Comparison of ENCODE assay signal across 44 mouse cellular contexts in the genomic region with DNA sequence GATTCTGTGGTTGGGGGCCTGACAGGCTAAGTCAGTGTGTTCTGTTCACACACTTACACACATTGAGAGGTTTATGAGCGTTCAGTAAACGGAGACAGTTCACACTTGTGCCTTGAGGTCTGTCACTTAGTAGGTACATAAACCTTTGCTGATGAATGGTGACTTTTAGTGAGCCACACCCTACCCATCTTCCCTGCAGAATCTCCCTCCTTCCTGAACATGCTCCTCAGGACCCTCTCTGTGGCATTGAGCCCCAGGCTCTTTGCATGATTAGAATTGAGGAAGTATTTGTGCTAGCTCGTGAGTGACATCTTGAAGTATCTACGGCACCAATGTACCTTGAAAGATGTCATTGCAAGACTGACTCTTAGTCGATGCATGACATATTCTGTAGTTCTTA. TPM values are rescaled to one million over a fixed set of nuclear protein-coding genes. Genes with fewer than 3 reads are reported as not detected.
"Had no signal": no experiment of that assay in that cellular context is flagged by ENCODE, and none has a peak within 500 bp of the region (broad histone marks: within the 10 kb centered on the region; RNA-seq: fewer than 3 reads in every experiment).

No protein-coding gene starts in this region.

- H3K4me2 ChIP-seq: limb, embryonic 12.5 days; limb, embryonic 13.5 days; limb, embryonic 15.5 days; liver, embryonic 11.5 days; liver, embryonic 12.5 days; liver, embryonic 13.5 days; liver, embryonic 15.5 days; lung, embryonic 14.5 days; lung, embryonic 15.5 days; midbrain, embryonic 11.5 days; midbrain, embryonic 12.5 days; midbrain, embryonic 13.5 days; neural tube, embryonic 12.5 days had no signal

- ATAC-seq: midbrain, embryonic 16.5 days had no signal

- H3K4me3 ChIP-seq: left cerebral cortex, adult 2 months; limb, embryonic 10.5 days; limb, embryonic 12.5 days; limb, embryonic 13.5 days; limb, embryonic 15.5 days; liver, embryonic 12.5 days; liver, embryonic 13.5 days; liver, embryonic 15.5 days; lung, embryonic 15.5 days; megakaryocyte, embryonic 14.5 days; midbrain, embryonic 10.5 days; midbrain, embryonic 12.5 days; midbrain, embryonic 13.5 days; myocyte; neural tube, embryonic 12.5 days had no signal

- H3K4me1 ChIP-seq: limb, embryonic 10.5 days; limb, embryonic 12.5 days; limb, embryonic 13.5 days; limb, embryonic 15.5 days; lung, embryonic 15.5 days; midbrain, embryonic 10.5 days; midbrain, embryonic 12.5 days; midbrain, embryonic 13.5 days; neural tube, embryonic 12.5 days had no signal

- H3K36me3 ChIP-seq: limb, embryonic 10.5 days; limb, embryonic 12.5 days; limb, embryonic 13.5 days; limb, embryonic 15.5 days; liver, embryonic 12.5 days; liver, embryonic 13.5 days; liver, embryonic 15.5 days; lung, embryonic 15.5 days; midbrain, embryonic 10.5 days; midbrain, embryonic 12.5 days; midbrain, embryonic 13.5 days; neural tube, embryonic 12.5 days had no signal

- H3K9me3 ChIP-seq: limb, embryonic 10.5 days; limb, embryonic 12.5 days; limb, embryonic 13.5 days; limb, embryonic 15.5 days; liver, embryonic 12.5 days; liver, embryonic 13.5 days; liver, embryonic 15.5 days; lung, embryonic 15.5 days; megakaryocyte, embryonic 14.5 days; midbrain, embryonic 10.5 days; midbrain, embryonic 12.5 days; midbrain, embryonic 13.5 days; neural tube, embryonic 12.5 days had no signal

- DNase-seq: left cerebral cortex, postnatal 4 days; liver; liver, embryonic 13.5 days; liver, postnatal 0 days; lung, adult 18-20 months; lung, adult 2 months; lung, postnatal 14 days; lung, postnatal 4 days had no signal

- H3K9ac ChIP-seq: limb, embryonic 12.5 days; limb, embryonic 13.5 days; limb, embryonic 15.5 days; liver, embryonic 12.5 days; liver, embryonic 13.5 days; liver, embryonic 14.5 days; liver, embryonic 15.5 days; liver, postnatal 0 days; lung, embryonic 14.5 days; lung, embryonic 15.5 days; midbrain, embryonic 12.5 days; midbrain, embryonic 13.5 days; neural tube, embryonic 12.5 days had no signal

- H3K27ac ChIP-seq: left cerebral cortex, adult 2 months; limb, embryonic 10.5 days; limb, embryonic 12.5 days; limb, embryonic 13.5 days; limb, embryonic 15.5 days; liver, embryonic 12.5 days; liver, embryonic 13.5 days; liver, embryonic 14.5 days; lung, embryonic 15.5 days; macrophage; midbrain, embryonic 10.5 days; midbrain, embryonic 12.5 days; midbrain, embryonic 13.5 days; neural tube, embryonic 12.5 days had no signal

- H3K27me3 ChIP-seq: limb, embryonic 12.5 days; limb, embryonic 13.5 days; limb, embryonic 15.5 days; liver, embryonic 12.5 days; liver, embryonic 13.5 days; lung, embryonic 15.5 days; megakaryocyte, embryonic 14.5 days; midbrain, embryonic 12.5 days; midbrain, embryonic 13.5 days; neural tube, embryonic 12.5 days had no signal

RNA-seq across cellular contexts. Expression of gene Fam240b, which starts 48.9 kb away (rescaled TPM):
- total RNA-seq: left cerebral cortex, adult 2 months; left cerebral cortex, postnatal 10 days; left cerebral cortex, postnatal 14 days; left cerebral cortex, postnatal 25 days; left cerebral cortex, postnatal 36 days; left cerebral cortex, postnatal 4 days; liver, adult 2 months; megakaryocyte progenitor cell, adult 5-6 weeks; megakaryocyte-erythroid progenitor cell, adult 5-6 weeks; midbrain, postnatal 0 days; monocyte, adult 5-6 weeks had no signal
- polyA plus RNA-seq: limb, embryonic 10.5 days; limb, embryonic 11.5 days; limb, embryonic 12.5 days; limb, embryonic 13.5 days; limb, embryonic 14.5 days; limb, embryonic 15.5 days; liver, adult 2 months; liver, embryonic 11.5 days; liver, embryonic 12.5 days; liver, embryonic 13.5 days; liver, embryonic 14.5 days; liver, embryonic 15.5 days; liver, embryonic 16.5 days; liver, postnatal 0 days; lung, adult 2 months; lung, embryonic 14.5 days; lung, embryonic 15.5 days; lung, embryonic 16.5 days; lung, postnatal 0 days; macrophage; midbrain, embryonic 10.5 days; midbrain, embryonic 11.5 days; midbrain, embryonic 12.5 days; midbrain, embryonic 13.5 days; midbrain, embryonic 14.5 days; midbrain, postnatal 0 days; myocyte; neural tube, embryonic 11.5 days; neural tube, embryonic 12.5 days had no signal
